Mouse (Mus musculus) liver, postnatal 0 days (tissue): ENCODE measurements at regions not wholly inside any gene's neighbourhood (a gene's known extent, or its start where the extent isn't known, plus 50 kb on each side); places are given as distances from the start of the nearest gene placed in this dataset.

Experiments
- ATAC-seq: fragments of 200-750 bp; cut with Nextera tagmentation; 2 replicates; pipeline ENCODE4 v1.8.0; 2017; ENCODE audit warnings: mild to moderate bottlenecking, moderate library complexity
- DNase-seq: peaks from one replicate; pipeline ENCODE4 v3.0.0-alpha.2; 2016
- H3K27ac ChIP-seq: fragments of 300-500 bp; sonication (generic); 2 replicates; pipeline ENCODE4 v1.5.1; 2014; ENCODE audit warnings: antibody characterized with exemption, moderate library complexity, mild to moderate bottlenecking, low read depth
- H3K27me3 ChIP-seq: fragments of 300-500 bp; sonication (generic); 2 replicates; pipeline ENCODE4 v1.6.1; 2014; ENCODE audit warnings: low read length, control low read depth, mixed read lengths; ENCODE audit not compliant: insufficient read depth
- H3K36me3 ChIP-seq: fragments of 300-500 bp; sonication (generic); replicated peaks from 2 replicates; pipeline ENCODE4 v1.6.1; 2014; ENCODE audit warnings: mild to moderate bottlenecking, control low read depth, low read length, moderate library complexity, mixed read lengths; ENCODE audit not compliant: insufficient read depth
- H3K4me1 ChIP-seq: fragments of 300-500 bp; sonication (generic); 2 replicates; pipeline ENCODE4 v1.6.1; 2014; ENCODE audit warnings: antibody characterized with exemption, mild to moderate bottlenecking, control low read depth; ENCODE audit not compliant: insufficient read depth
- H3K4me2 ChIP-seq: fragments of 300-500 bp; sonication (generic); 2 replicates; pipeline ENCODE4 v1.6.1; 2014; ENCODE audit warnings: low read depth, mild to moderate bottlenecking, low read length, moderate library complexity, mixed read lengths
- H3K4me3 ChIP-seq: fragments of 300-500 bp; sonication (generic); 2 replicates; pipeline ENCODE4 v1.5.1; 2014; ENCODE audit warnings: low read depth, low read length
- H3K9ac ChIP-seq: fragments of 300-500 bp; sonication (generic); replicated peaks from 2 replicates; pipeline ENCODE4 v1.6.1; 2014; ENCODE audit warnings: mild to moderate bottlenecking, moderate library complexity
- H3K9me3 ChIP-seq: fragments of 300-500 bp; sonication (generic); 2 replicates; pipeline ENCODE4 v1.6.1; 2016; ENCODE audit warnings: mild to moderate bottlenecking, control low read depth, low read length, mixed read lengths
- CTCF ChIP-seq: sonication (generic); IDR thresholded peaks from 2 replicates; pipeline ENCODE4 v1.5.1; 2016; ENCODE audit warnings: antibody characterized with exemption, low read depth
- EP300 ChIP-seq: IDR thresholded peaks from 2 replicates; pipeline ENCODE4 v1.6.1; 2016; ENCODE audit warnings: antibody characterized with exemption, low read depth, mild to moderate bottlenecking
- WGBS: fragments of 180-500 bp; shearing (Covaris S2); extraction: QIAGEN DNeasy Blood & Tissue Kit; methylation state at CpG from one replicate; pipeline ENCODE4 v1.1.7; 2014; ENCODE audit not compliant: insufficient replicate concordance; 5-methylcytosine and 5-hydroxymethylcytosine counted together

- TF ChIP-seq CTCF, result no peak
- TF ChIP-seq EP300, result no peak
- Histone ChIP-seq H3K27me3 (no peaks in the 10 kb centered on the region), H3K4me1 (no peaks in the 10 kb centered on the region), H3K9ac (no peak overlapping the region), H3K27ac (no peak overlapping the region), H3K4me3 (no peak overlapping the region), H3K9me3 (no peaks in the 10 kb centered on the region), H3K4me2 (no peak overlapping the region), H3K36me3 (no peaks in the 10 kb centered on the region)
- no peak for ATAC-seq
- WGBS, result 74% methylated on average over 2 of the region's 2 CpGs
- DNase-seq, result no peak
Observed at GRCm38 (mm10) chr13:106591729-106592128, 345.0 kb downstream of the Ipo11 start.

- ATAC-seq, result no peak
Observed at GRCm38 (mm10) chr13:106567658-106568359, 368.9 kb downstream of the Ipo11 start.

GRCm38 (mm10) chr13:106562588-106562987 is 374.2 kb downstream of the Ipo11 start:
- ATAC-seq (no peak), DNase-seq (no peak)
- no peak overlapping the region for H3K4me2 ChIP-seq
- no peaks in the 10 kb centered on the region for H3K36me3 ChIP-seq
- H3K4me3 ChIP-seq, result no peak overlapping the region
- TF ChIP-seq EP300 (no peak), CTCF (no peak)
- H3K27me3 ChIP-seq, result no peaks in the 10 kb centered on the region
- H3K9me3 ChIP-seq, result no peaks in the 10 kb centered on the region
- H3K9ac ChIP-seq, result no peak overlapping the region
- 67% methylated on average over 1 of the region's 1 CpGs for WGBS
- no peak overlapping the region for H3K27ac ChIP-seq
- no peaks in the 10 kb centered on the region for H3K4me1 ChIP-seq

More at GRCm38 (mm10) chr13:106567658-106568359, 368.9 kb downstream of the Ipo11 start:
- Histone ChIP-seq H3K4me2 (no peak overlapping the region), H3K4me1 (no peaks in the 10 kb centered on the region), H3K36me3 (no peaks in the 10 kb centered on the region), H3K9me3 (no peaks in the 10 kb centered on the region), H3K27me3 (no peaks in the 10 kb centered on the region), H3K9ac (no peak overlapping the region), H3K27ac (no peak overlapping the region), H3K4me3 (no peak overlapping the region)
- no peak for TF ChIP-seq EP300
- no peak for DNase-seq
- 72% methylated on average over 9 of the region's 9 CpGs for WGBS

- no peaks in the 10 kb centered on the region for H3K4me1 ChIP-seq
- no peak for ATAC-seq
- no peaks in the 10 kb centered on the region for H3K36me3 ChIP-seq
- no peak overlapping the region for H3K4me2 ChIP-seq
- TF ChIP-seq EP300 (no peak), CTCF (no peak)
- WGBS, result 59% methylated on average over 4 of the region's 4 CpGs
- no peaks in the 10 kb centered on the region for H3K27me3 ChIP-seq
- DNase-seq, result no peak
- H3K4me3 ChIP-seq, result no peak overlapping the region
- H3K9ac ChIP-seq, result no peak overlapping the region
- no peak overlapping the region for H3K27ac ChIP-seq
- no peaks in the 10 kb centered on the region for H3K9me3 ChIP-seq
Observed at GRCm38 (mm10) chr13:106562161-106562560, 374.6 kb downstream of the Ipo11 start.

- DNase-seq, result no peak
- no peak overlapping the region for H3K4me3 ChIP-seq
- H3K4me2 ChIP-seq, result no peak overlapping the region
- no peaks in the 10 kb centered on the region for H3K27me3 ChIP-seq
- 64% methylated on average over 11 of the region's 11 CpGs for WGBS
- no peak overlapping the region for H3K9ac ChIP-seq
- ATAC-seq, result no peak
- H3K9me3 ChIP-seq, result no peaks in the 10 kb centered on the region
- no peaks in the 10 kb centered on the region for H3K4me1 ChIP-seq
- H3K36me3 ChIP-seq, result no peaks in the 10 kb centered on the region
- TF ChIP-seq CTCF (no peak), EP300 (no peak)
- no peak overlapping the region for H3K27ac ChIP-seq
Observed at GRCm38 (mm10) chr13:106525406-106526206, 411.2 kb downstream of the Ipo11 start.

- no peak overlapping the region for H3K27ac ChIP-seq
- ATAC-seq (no peak), DNase-seq (no peak)
- H3K36me3 ChIP-seq, result no peaks in the 10 kb centered on the region
- 67% methylated on average over 5 of the region's 5 CpGs for WGBS
- no peak overlapping the region for H3K4me3 ChIP-seq
- no peaks in the 10 kb centered on the region for H3K4me1 ChIP-seq
- H3K9me3 ChIP-seq, result no peaks in the 10 kb centered on the region
- H3K27me3 ChIP-seq, result no peaks in the 10 kb centered on the region
- no peak overlapping the region for H3K4me2 ChIP-seq
- TF ChIP-seq CTCF (no peak), EP300 (no peak)
- no peak overlapping the region for H3K9ac ChIP-seq
Observed at GRCm38 (mm10) chr13:106514510-106515169, 422.1 kb downstream of the Ipo11 start.
